Mouse (Mus musculus) erythroblast, embryonic 14.5 days (primary cell): ENCODE data around the gene BC005624. TPM values are rescaled to one million over a fixed set of nuclear protein-coding genes. Genes with fewer than 3 reads are reported as not detected.

ENCODE experiments used
- H3K27me3 ChIP-seq: 2 replicates; pipeline ENCODE4 v1.6.1; 2012; ENCODE audit warnings: inconsistent platforms; ENCODE audit not compliant: control insufficient read depth
- H3K36me3 ChIP-seq: 2 replicates; pipeline ENCODE4 v1.6.1; 2012; ENCODE audit warnings: mild to moderate bottlenecking, inconsistent platforms; ENCODE audit not compliant: control insufficient read depth
- H3K4me1 ChIP-seq: 2 replicates; pipeline ENCODE4 v1.6.1; 2012; ENCODE audit warnings: inconsistent platforms; ENCODE audit not compliant: control insufficient read depth
- H3K4me3 ChIP-seq: replicated peaks from 2 replicates; pipeline ENCODE3; 2012; ENCODE audit warnings: moderate library complexity, mild to moderate bottlenecking, inconsistent platforms
- H3K9me3 ChIP-seq: 2 replicates; pipeline ENCODE4 v1.6.1; 2012; ENCODE audit warnings: low read length, inconsistent platforms, mixed read lengths; ENCODE audit not compliant: control insufficient read depth
- GATA1 ChIP-seq: IDR thresholded peaks from 2 replicates; pipeline ENCODE4 v1.6.1; 2012; ENCODE audit warnings: low read length, inconsistent platforms, mixed read lengths
- TAL1 ChIP-seq: IDR thresholded peaks from 3 replicates; pipeline ENCODE4 v1.6.1; 2012; ENCODE audit warnings: low read length, inconsistent platforms, mixed read lengths
- polyA plus RNA-seq: library from polyadenylated mRNA; stranded (reverse); fragments of >175 nt; gene quantifications from 2 replicates; pipeline ENCODE4 v1.2.3, GENCODE M21; 2012

The BC005624 gene
- 1.8 and 2.2 TPM in 2 replicates for polyA plus RNA-seq

DNA sequence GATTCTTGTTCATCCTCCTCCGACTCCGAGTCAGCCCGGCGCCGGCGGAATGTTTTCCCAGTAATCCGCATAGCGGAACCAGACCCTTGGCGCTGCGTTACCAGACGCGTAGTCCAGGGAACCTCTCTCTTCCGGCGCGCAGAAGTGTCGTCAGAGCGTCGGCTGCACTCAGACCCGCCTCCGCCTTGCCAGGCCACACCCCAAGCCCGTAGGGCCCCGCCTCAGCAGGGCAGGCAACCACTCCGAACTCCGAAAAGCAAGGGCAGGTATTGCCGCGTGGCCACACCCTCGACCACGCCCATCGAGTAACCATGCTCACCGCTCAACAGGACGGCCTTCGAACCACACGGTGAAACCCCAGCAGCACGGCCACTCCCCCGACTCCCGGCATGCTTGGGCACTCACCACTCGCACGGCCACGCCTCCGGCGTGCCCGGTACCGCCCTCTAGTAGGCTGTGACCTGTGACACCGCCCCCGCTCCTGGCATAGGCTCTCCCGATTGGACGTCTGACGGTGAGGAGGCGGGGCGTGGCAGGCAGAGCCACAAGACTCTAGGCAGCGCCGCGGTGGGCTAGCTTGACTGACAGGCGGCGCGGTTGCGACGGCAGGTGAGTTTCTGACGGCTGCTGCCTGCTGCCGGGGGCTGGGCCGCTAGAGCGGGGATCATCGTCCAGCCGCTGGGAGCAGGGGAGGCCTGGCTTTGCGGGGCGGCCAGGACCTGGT is at the start of gene BC005624, which contains the start of gene Usp20:
TSS of gene BC005624 (minus strand) at position 412 of the 724 bp plus-strand sequence.
TSS of gene Usp20 (plus strand) at position 490 of the 724 bp plus-strand sequence.
- peaks cover 32% of the 10 kb centered on the region for H3K36me3 ChIP-seq
- TF ChIP-seq GATA1 (no peak), TAL1 (no peak)
- H3K9me3 ChIP-seq, result no peaks in the 10 kb centered on the region
- peak within 1 kb of the TSS; percentile 86 for H3K4me3 ChIP-seq
- no peaks in the 10 kb centered on the region for H3K27me3 ChIP-seq
- H3K4me1 ChIP-seq, result peaks cover 49% of the 10 kb centered on the region

DNA sequence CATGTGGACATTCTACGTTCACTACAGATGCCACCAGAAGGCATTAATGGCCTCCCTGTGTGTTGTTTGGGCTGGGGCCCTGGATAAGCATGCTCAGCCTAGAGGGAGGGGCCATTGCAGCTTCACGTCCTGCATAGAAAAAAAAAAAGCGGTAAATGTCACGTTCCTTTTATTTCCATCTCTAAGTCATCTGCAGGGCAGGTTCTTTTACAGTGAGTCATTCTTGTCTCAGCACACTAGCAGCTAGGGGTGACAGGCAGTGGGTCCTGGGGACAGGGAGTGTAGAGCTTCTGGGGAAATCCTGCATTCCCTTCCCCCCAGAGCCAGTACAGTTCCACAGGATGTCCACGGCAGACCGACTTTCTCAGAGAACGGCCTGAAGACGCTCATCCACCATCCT is 44.6 kb upstream of the BC005624 start:
- Histone ChIP-seq H3K4me1 (peaks cover 3% of the 10 kb centered on the region; the same call in 1 of the 2 replicates), H3K4me3 (no peak overlapping the region), H3K36me3 (peaks cover 1% of the 10 kb centered on the region; the same call in 1 of the 2 replicates), H3K9me3 (no peaks in the 10 kb centered on the region), H3K27me3 (no peaks in the 10 kb centered on the region)
- TF ChIP-seq TAL1, result no peak
- no peak for TF ChIP-seq GATA1

DNA sequence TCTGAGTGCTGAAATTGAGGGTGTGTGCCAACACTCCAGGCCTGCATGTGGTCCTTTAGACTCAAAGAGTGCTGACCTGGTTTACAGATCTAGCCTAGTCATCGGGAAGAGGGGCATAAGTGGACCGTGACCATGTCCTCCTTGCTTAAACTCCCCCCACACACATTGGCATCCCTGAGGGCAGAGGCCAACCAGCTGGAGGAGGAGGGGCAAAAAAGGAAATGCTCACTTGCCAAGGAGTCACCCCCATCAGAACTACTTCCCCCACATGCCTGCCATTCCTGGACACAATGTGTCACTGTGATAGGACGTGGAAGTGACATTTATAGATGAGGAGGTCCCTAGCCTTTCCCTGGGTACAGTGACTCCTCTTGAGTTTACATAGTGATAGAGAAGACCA is 43.5 kb upstream of the BC005624 start:
- Histone ChIP-seq H3K4me1 (peaks cover 3% of the 10 kb centered on the region; the same call in 1 of the 2 replicates), H3K4me3 (no peak overlapping the region), H3K27me3 (no peaks in the 10 kb centered on the region), H3K9me3 (no peaks in the 10 kb centered on the region), H3K36me3 (peaks cover 13% of the 10 kb centered on the region)
- TF ChIP-seq TAL1 (no peak), GATA1 (no peak)

DNA sequence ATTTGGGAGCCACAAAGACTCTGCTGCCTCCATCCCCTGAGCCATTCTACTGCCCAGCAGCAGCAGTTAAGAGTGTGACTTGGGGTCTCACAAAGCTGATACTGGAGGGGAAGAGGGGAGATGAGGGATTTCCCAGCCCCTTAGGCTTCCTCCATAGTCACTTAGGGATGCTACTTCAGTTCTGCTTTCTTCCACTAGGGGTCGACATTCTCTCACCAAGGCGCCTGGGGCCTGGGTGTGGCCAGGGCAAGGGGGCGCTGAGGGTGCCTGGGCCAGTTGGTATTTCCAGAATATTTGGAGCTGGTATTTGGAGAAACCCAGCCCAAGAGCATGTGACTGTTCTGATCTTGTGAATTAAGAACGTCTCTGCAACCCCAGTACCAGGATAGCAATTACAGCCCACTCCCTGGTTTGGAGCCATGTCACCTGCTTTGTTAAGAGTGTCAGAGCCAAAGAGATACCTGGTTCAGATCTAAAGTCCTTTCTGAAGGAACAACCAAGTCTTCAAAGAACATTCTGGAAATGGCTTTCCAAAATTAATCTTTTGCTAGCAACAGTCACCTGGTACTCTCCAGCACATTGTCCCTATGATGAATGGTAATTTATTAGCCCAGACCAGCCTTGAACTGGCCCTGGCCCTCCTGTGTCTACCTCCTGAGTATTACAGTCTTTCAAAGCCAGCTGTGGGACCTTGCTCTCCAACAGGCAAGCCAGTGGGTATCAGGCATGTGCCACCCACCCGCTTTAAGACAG is 42.8 kb upstream of the BC005624 start:
- Histone ChIP-seq H3K4me1 (no peaks in the 10 kb centered on the region; the same call in 1 of the 2 replicates), H3K36me3 (peaks cover 19% of the 10 kb centered on the region), H3K4me3 (no peak overlapping the region), H3K27me3 (no peaks in the 10 kb centered on the region), H3K9me3 (no peaks in the 10 kb centered on the region)
- TF ChIP-seq GATA1 (no peak), TAL1 (no peak)

DNA sequence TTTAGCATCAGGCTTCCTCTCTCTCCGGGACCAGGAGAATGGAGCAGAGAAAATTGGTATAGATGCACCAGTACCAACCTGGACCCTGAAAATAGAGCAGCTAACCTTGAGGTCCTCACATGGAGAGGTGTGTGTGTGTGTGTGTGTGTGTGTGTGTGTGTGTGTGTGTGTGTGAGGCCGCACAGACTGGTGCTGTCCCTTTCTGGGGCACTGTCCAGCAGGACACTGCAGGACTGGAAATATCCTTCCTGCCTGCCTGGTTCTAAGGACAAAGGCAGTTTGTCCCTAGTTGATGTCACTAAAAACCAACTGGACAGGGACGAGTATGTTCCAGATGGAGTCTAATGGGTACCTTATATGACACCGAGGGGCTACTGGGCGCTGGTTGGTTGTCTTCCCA is 41.9 kb upstream of the BC005624 start:
- Histone ChIP-seq H3K36me3 (peaks cover 24% of the 10 kb centered on the region), H3K27me3 (no peaks in the 10 kb centered on the region), H3K4me3 (no peak overlapping the region), H3K9me3 (no peaks in the 10 kb centered on the region), H3K4me1 (no peaks in the 10 kb centered on the region; the same call in 1 of the 2 replicates)
- no peak for TF ChIP-seq GATA1
- no peak for TF ChIP-seq TAL1

DNA sequence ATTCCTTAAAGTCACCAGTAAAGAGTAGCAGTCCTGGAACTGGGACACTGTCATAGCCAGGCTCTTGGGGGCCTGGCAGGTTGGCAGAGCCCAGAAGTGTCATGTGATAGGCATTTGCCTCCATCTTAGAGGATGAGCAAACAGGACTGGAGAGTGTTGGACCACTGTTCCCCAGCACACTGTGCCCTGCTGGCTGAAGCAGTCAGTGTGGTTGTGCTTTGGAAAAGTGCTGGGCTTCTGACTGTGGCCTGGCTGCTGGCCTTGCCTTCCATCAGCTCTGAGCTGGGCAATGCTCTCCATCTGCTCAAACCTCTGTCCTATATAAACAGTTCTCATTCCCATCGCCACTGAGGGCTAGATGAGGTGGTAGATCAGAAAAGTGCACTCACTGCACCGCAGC is 38.2 kb upstream of the BC005624 start:
- TF ChIP-seq GATA1 (no peak), TAL1 (no peak)
- Histone ChIP-seq H3K9me3 (no peaks in the 10 kb centered on the region), H3K27me3 (no peaks in the 10 kb centered on the region), H3K4me3 (no peak overlapping the region), H3K36me3 (peaks cover 50% of the 10 kb centered on the region), H3K4me1 (no peaks in the 10 kb centered on the region; the same call in 1 of the 2 replicates)

DNA sequence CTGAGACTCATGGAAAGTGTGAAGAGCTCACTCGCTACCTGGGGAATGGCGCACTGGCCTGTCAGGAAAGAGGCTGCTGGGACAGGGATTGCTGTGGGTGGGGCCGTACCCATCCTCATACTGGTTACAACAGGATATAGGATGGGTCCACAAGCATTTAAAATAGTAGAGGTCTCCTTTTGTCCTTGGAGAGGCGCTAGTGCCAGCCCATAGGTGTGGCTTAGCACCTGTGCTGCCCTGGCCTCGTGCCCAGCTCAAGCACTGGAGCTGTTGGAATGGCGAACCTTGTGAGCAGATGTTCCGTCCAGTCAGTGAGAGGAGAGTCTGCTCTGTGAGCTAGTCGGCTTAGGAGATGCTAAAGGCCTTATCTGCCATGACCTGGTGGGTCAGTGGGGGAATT is 37.0 kb upstream of the BC005624 start:
- no peaks in the 10 kb centered on the region for H3K27me3 ChIP-seq
- no peaks in the 10 kb centered on the region for H3K9me3 ChIP-seq

DNA sequence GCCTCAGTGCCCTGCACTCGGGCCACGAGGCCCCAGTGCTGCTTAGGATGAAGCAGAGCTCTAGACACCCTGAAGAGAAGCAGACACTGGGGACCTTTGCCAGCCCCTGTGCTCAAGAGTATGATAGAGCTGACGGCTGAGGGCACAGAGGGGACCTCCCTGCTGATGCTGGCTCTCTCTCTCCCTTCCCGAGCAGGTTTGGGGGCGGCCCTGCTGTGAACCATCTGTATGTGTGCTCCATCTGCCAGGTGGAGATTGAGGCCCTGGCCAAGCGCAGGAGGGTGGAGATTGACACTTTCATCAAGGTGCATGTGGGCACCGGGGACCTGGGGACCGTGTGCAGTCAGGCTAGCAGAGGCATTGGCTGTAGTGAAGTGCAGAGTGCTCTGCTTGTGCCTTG is 36.5 kb upstream of the BC005624 start:
- peaks cover 50% of the 10 kb centered on the region for H3K36me3 ChIP-seq
- H3K4me1 ChIP-seq, result no peaks in the 10 kb centered on the region
- no peaks in the 10 kb centered on the region for H3K27me3 ChIP-seq
- no peaks in the 10 kb centered on the region for H3K9me3 ChIP-seq
- no peak for TF ChIP-seq GATA1
- TF ChIP-seq TAL1, result no peak
- no peak overlapping the region for H3K4me3 ChIP-seq

More for the DNA sequence above, 37.0 kb upstream of the BC005624 start:
- TF ChIP-seq GATA1, result no peak
- no peak for TF ChIP-seq TAL1
- H3K4me1 ChIP-seq, result no peaks in the 10 kb centered on the region
- no peak overlapping the region for H3K4me3 ChIP-seq
- peaks cover 50% of the 10 kb centered on the region for H3K36me3 ChIP-seq

DNA sequence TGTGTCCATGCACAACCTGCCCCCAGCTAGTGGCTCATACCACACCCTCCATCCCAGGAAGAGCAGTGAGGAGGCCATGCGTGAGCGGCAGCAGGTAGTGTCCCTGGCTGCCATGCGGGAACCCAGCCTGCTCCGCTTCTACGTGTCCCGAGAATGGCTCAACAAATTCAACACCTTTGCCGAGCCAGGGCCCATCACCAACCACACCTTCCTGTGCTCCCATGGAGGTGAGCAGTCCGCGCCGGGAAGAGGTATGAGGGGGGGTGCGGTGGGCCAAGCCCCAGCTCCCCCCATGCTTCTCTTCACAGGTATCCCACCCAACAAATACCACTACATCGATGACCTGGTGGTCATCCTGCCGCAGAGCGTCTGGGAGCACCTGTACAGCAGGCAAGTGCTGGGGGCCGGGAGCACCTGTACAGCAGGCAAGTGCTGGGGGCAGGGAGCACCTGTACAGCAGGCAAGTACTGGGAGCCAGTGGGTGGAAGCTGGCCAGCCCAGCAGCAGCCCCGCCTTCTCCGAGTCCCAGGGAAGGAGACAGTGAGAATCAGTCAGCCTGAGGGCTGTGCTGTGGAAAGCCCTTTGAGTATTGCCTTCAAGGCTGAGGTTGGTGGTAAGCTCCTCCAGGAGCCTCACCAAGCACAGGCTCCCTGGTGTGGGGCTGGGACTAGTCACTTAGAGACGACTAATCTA is 35.8 kb upstream of the BC005624 start:
- TF ChIP-seq TAL1 (no peak), GATA1 (no peak)
- H3K4me1 ChIP-seq, result no peaks in the 10 kb centered on the region
- H3K4me3 ChIP-seq, result no peak overlapping the region
- peaks cover 50% of the 10 kb centered on the region for H3K36me3 ChIP-seq
- H3K27me3 ChIP-seq, result no peaks in the 10 kb centered on the region
- no peaks in the 10 kb centered on the region for H3K9me3 ChIP-seq
